9 mouse cellular contexts compared by ENCODE assay signal in genomic region chr13:92241426-92241825, GRCm38 (mm10).
A peak's percentile ranks its signal among the peaks of the same experiment; 100 is the strongest.
DNase-seq lines count a peak whose midpoint lies in the region; ATAC-seq and TF ChIP-seq lines count a peak whose summit lies in the region.
"Had no signal": no experiment of that assay in that cellular context is flagged by ENCODE, and none has a peak within 500 bp of the region (broad histone marks: within the 10 kb centered on the region; RNA-seq: fewer than 3 reads in every experiment).

No protein-coding gene starts in this region.

- H3K27ac ChIP-seq in kidney, embryonic 14.5 days (ENCODE audit: low read depth, low read length): no peak overlapping the region
- H3K27ac ChIP-seq: limb, embryonic 13.5 days had no signal

- no peaks in the 10 kb centered on the region for H3K27me3 ChIP-seq in kidney, embryonic 14.5 days (ENCODE audit: control insufficient read depth, insufficient read depth, low read length)
- H3K27me3 ChIP-seq in G1E (ENCODE audit: insufficient read depth, low read length): no peaks in the 10 kb centered on the region
- H3K27me3 ChIP-seq in megakaryocyte, embryonic 14.5 days (replicated peaks): no peaks in the 10 kb centered on the region
- H3K27me3 ChIP-seq: limb, embryonic 13.5 days had no signal

- TF ChIP-seq CTCF in G1E (IDR thresholded peaks at IDR 0.05; ENCODE audit: low read depth, low read length): no peak

- no peaks in the 10 kb centered on the region for H3K4me1 ChIP-seq in kidney, embryonic 14.5 days (ENCODE audit: control insufficient read depth, insufficient read depth, low read length)
- H3K4me1 ChIP-seq in G1E (ENCODE audit: insufficient read depth, low read depth, low read length): peaks cover 5% of the 10 kb centered on the region
- H3K4me1 ChIP-seq in megakaryocyte, embryonic 14.5 days: peaks cover 74% of the 10 kb centered on the region
- H3K4me1 ChIP-seq: limb, embryonic 13.5 days had no signal

- no peak overlapping the region for H3K9ac ChIP-seq in kidney, embryonic 14.5 days (ENCODE audit: low read depth, low read length)
- H3K9ac ChIP-seq: limb, embryonic 13.5 days had no signal

- 80% methylated on average over 4 of the region's 4 CpGs for WGBS in kidney, embryonic 14.5 days

- peaks cover 4% of the 10 kb centered on the region; the same call in 1 of the 2 replicates for H3K36me3 ChIP-seq in kidney, embryonic 14.5 days (ENCODE audit: control insufficient read depth, insufficient read depth, low read length)
- peaks cover 63% of the 10 kb centered on the region for H3K36me3 ChIP-seq in G1E (replicated peaks)
- H3K36me3 ChIP-seq in megakaryocyte, embryonic 14.5 days (replicated peaks; ENCODE audit: low read length): peaks cover 25% of the 10 kb centered on the region

- no peak overlapping the region for H3K4me3 ChIP-seq in kidney, embryonic 14.5 days (ENCODE audit: low read length)
- H3K4me3 ChIP-seq in G1E (ENCODE audit: low read depth, low read length): no peak overlapping the region
- H3K4me3 ChIP-seq in megakaryocyte, embryonic 14.5 days (replicated peaks): peak overlapping the region; percentile 83
- H3K4me3 ChIP-seq: limb, embryonic 13.5 days had no signal

- peak; percentile 5 to 16 for DNase-seq in kidney, postnatal 36 days
- peak; percentile 10 for DNase-seq in G1E (ENCODE audit: low spot score)
- DNase-seq in c-Kit-positive CD71-negative TER-119-negative erythroid progenitor cells, embryonic 14.5 days (ENCODE audit: low read depth): peak; percentile 25
- no peak for DNase-seq in neural tube, embryonic 10.5 days (ENCODE audit: extremely low spot score, low spot score)
- no peak for DNase-seq in frontal cortex, adult 2 months (ENCODE audit: extremely low spot score in 1 of 2, low spot score in 1 of 2)

- no peaks in the 10 kb centered on the region for H3K9me3 ChIP-seq in kidney, embryonic 14.5 days (ENCODE audit: control insufficient read depth, low read length)
- H3K9me3 ChIP-seq in G1E (replicated peaks): no peaks in the 10 kb centered on the region
- H3K9me3 ChIP-seq in megakaryocyte, embryonic 14.5 days: no peaks in the 10 kb centered on the region; the same call in 1 of the 2 replicates
- H3K9me3 ChIP-seq: limb, embryonic 13.5 days had no signal

- no peak for ATAC-seq in kidney, embryonic 14.5 days (ENCODE audit: low FRiP score, low TSS enrichment)
- peak; percentile 94 for ATAC-seq in G1E (ENCODE audit: extremely low read depth, insufficient number of reproducible peaks, low FRiP score, poor library complexity, severe bottlenecking)
- ATAC-seq in erythroid progenitor cell, adult 5-6 weeks (replicated peaks; ENCODE audit: low FRiP score, poor library complexity, severe bottlenecking): no peak

- H3K4me2 ChIP-seq in kidney, embryonic 14.5 days (replicated peaks; ENCODE audit: low read depth, low read length): no peak overlapping the region
- H3K4me2 ChIP-seq: limb, embryonic 13.5 days had no signal

Comparison
In these comparisons a context has a peak if more than half of its experiments do, and no peak if none do; other contexts are left out.
1. DNase-seq: peak in kidney, postnatal 36 days (2 of 2), G1E (single experiment) and c-Kit-positive CD71-negative TER-119-negative erythroid progenitor cells, embryonic 14.5 days (single experiment); none in neural tube, embryonic 10.5 days (single experiment) and frontal cortex, adult 2 months (0 of 2).